Mouse (Mus musculus): ENCODE data around the gene Ubqln5. TPM values are rescaled to one million over a fixed set of nuclear protein-coding genes. Genes with fewer than 3 reads are reported as not detected.

Gene Ubqln5
- polyA plus RNA-seq (2012; rRNA removed): 0.14 and 0.34 TPM in 2 replicates

DNA sequence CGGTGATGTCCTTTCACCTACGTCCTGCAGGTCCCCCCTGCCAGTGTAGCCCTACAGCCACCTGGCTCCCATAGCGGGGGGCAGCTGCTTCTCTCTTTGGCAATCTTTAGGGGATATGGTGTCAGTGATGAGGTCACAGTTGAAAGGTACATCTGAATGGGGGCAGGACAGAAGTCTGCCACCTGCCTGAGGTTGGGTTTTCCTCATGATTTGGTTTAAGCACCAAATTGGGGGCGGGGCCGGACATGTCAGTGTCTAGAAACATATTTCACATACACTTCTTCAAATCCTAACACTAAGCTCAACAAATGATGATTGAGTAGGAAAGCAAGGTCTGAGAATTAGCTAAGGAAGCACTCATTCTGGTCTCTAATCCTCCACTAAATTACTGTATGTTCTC lies at the start of gene Ubqln5:
TSS of gene Ubqln5 (minus strand) at position 101 of the 400 bp plus-strand sequence.
- DNase-seq (ENCODE audit: low read depth): no peak

DNA sequence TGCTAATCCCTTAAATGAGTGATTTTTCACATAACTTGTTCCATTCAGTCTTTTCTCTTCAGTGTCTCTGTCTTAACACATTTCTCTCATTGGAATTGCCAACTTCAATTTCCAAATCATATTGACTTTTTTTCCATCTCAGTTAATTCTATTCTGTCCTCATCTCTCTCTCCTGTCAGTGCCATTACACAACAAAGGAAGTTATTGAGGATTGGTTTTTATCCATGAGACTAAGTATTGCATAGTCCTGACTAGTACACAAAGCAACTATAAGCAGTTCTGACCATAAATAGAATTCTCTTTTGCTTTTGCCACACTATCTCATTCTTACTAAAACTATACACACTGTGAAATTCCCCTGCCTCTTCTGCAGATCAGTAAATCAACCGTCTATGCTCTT lies 49.4 kb upstream of the Ubqln5 start:
- no peak for DNase-seq (ENCODE audit: low read depth)

DNA sequence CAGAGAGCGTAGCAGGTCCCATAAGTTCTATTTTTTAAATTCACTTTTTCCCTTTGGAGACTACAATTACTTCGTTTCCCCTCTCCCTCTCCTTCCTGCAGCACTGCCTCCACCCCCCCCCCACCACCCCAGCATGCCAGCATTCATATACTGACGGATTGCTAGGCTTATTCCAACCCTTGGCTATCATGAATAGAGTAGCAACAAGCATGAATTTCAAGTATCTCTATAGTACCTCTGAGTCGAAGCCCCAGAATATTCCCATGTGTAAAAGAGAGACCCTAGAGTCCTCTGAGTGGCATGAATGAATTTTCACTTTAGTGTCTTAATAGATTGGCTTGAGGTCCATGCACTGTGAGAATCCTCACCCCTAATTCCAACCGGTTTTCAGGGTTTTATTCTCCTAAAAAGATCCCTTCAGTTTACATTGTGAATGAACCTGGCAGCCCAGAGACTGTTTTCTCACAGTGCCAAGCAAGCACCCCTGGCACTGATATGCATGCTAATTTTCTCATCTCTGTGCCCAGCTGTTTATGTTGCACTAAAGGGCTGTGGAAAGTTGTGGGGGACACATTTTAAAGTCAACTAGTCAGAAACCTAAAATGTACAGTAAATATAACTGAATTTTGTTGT lies 48.9 kb upstream of the Ubqln5 start:
- DNase-seq (ENCODE audit: low read depth): no peak

DNA sequence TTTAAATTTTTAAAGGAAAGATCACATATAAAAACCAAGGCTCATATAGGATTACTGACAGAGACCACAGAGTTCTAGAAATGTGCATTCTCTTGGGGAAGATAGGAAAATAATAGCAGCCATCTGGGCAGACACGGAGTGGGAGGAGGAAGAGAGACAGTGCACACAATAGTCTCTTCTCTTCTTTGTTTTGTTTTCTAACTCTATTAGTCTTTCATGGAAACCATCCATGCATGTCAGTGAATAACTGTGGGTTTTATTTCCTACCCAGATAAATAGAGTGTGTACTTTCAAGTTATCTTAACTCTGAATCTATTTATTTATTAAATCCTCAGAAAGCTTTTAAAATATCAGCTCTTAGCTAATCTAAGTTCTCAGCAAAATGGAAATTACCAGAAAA lies 45.5 kb upstream of the Ubqln5 start:
- no peak for DNase-seq (ENCODE audit: low read depth)

DNA sequence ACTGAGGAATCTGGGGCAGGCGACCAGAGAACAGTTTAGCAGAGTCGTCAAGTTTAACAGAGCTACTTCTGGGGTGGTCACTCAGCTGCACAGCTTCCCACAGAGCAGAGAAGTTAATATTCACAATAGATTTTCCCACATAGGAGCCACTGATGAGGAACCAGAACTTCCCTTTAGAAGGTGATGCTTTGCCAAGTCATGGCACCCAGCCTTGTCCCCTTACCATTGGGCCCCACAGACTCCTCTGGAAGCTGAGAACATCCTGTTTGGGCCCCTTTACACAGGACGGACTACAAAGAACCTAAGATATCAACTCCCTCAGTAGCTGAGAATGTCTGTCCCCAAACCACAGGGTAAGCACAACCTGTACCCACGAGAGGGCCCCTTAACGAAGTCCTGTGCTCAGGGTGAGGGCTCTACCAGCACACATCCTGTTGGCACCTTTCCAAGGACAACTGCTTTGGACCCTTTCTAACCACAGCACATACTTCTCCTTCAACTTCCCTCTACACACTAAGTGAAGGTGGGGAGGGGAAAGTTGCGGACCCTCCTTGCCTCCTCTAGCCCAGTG lies 40.1 kb upstream of the Ubqln5 start:
- no peak for DNase-seq (ENCODE audit: low read depth)

DNA sequence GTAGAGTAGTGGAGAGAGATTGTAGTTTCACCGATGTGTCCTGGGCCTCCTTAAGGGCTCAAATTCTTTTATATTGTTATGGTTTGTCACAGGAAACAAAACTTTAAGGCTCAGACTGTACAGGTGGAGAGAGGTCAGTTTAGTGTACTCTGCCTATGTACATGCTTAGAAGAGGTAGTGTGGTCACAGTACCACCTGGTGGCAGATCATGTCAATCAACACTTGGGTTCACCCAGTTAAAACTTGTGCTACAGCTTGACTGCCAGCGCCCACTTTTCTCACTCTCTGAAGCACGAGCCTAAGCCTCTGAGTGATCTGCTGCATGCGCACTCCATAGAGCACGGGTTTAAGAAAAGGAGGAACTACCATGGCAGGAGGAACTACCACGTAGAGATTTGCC lies 37.5 kb upstream of the Ubqln5 start:
- DNase-seq (ENCODE audit: low read depth): no peak

DNA sequence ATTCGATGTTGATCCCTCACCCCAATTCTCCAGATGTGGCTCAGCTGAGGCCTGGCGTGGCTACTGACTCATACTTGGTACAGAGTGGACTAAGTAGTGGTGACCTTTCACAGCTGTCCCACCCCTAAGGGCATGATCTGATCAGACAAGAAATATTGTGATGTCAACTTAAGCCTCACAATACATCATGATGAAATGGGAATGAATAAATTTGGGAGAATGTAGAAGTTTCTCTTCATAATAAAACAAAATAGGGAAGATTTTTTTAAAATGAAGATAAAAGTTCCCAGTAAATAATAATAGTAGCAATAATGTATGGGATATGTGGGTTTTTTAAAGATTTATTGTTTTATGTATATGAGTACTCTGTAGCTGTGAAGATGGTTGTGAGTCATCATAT lies 20.8 kb upstream of the Ubqln5 start, which contains the start of gene Ubqlnl:
TSS of gene Ubqlnl (minus strand) at position 101 of the 400 bp plus-strand sequence.
- DNase-seq (ENCODE audit: low read depth): no peak

DNA sequence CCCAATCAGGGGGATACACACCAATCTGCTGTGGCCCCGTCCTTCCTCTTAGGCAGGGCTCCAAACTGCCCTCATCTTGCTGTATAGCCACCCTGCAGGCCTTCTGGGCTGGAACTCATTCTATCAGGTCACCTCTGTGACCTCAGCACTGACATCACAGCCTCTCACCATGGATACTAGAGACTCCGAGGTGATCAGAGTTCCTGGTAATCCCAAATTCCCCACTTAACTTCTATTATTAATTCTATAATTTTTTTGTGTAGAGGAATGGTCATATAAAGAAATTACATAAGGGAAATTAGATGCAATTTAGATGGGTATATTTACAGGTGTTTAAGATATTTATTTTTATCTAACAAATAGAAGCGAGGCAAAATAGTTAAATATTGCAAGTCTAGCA lies 13.6 kb upstream of the Ubqln5 start, which contains the start of gene Ubqln3:
TSS of gene Ubqln3 (minus strand) at position 101 of the 400 bp plus-strand sequence.
- DNase-seq (ENCODE audit: low read depth): no peak

DNA sequence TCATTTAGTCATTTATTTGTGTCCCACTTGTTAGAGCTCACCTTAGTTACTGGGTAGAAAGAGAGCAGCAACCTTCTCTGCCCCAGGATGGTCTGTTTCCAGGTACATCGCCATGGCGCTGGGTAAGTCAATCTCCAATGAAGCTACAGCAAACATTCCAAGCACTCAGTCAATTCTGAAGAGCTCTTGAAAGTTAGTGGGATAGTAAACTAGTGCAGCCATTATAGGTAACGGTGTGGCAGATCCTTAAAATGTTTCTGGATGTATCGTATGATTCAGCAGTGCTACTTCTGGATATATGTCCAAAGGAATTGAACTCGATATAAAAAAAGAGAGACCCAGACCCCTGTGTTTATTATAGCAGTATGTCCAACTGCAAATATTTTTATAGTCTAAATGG lies 7.7 kb upstream of the Ubqln5 start, which contains the start of gene Olfr643:
TSS of gene Olfr643 (minus strand) at position 101 of the 400 bp plus-strand sequence.
- no peak for DNase-seq (ENCODE audit: low read depth)

DNA sequence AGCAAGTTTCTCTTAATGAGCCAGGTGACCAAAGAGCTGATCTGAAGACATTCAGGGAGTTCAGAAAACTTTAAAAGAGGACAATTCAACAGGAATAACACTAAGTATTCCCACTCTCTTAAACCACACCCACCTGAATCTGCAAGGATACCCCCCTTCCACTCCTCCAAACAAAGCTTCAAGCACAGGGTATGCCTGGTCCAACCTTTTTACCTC lies 25.0 kb downstream of the Ubqln5 start, which contains the start of gene Olfr646:
TSS of gene Olfr646 (plus strand) at position 117 of the 216 bp plus-strand sequence.
- no peak for DNase-seq (ENCODE audit: low read depth)

DNA sequence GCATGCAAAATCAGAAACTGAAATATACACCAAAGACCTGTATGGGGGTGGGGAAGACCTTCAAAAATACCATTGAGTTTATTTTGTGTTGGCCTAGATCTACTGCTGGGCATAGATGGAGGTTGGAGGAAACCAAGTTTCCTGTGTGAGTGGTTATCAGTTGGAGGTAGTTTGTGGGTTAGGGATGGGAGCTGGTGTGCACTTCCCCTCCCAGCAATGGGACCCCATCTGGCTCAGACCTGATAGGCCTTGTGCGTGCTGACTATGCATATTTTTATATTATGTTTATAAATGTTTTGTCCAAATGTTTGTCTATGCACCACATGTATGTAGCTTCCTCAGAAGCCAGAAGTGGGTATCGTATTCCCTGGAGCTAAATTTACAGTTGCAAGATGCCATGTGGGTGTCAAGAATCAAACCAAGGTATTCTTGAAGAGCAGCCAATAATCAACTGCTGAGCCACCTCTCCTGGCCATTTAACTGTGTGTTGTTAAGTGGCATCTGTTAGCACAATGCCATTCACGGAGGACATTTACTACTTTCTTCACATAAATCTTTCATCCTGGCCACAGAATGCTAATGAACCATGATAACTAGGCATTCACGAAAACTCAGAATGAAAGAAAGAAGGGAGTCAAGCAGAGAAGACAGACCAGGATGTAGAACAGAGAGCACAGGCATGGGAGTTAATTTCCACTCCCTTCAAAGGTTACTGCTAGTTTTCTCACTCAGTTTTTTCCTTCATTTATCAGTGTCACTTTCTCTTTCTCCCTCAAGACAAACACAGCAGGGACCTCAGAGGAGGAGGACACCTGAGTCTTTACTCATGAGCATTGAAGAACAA lies 25.5 kb downstream of the Ubqln5 start:
- no peak for DNase-seq (ENCODE audit: low read depth)

DNA sequence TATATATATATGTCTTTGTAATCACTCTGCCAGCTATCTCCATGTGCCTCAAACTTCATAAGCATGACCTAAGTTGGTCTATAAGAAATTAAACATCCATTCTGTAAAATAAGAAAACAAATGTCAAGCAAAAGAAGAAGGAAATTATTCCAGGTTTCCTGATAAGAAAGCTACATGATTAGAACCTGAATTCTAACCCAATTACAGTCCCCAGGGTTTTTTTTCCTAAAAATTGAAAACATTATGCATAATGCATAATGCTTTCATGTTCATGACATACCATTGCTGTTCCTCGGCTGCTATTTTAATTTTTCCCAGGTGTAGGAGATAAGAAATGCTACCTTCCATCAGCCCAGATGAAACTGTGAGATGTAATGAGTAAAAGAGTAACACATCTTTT lies 44.3 kb downstream of the Ubqln5 start, which contains the start of gene Olfr645:
TSS of gene Olfr645 (minus strand) at position 101 of the 400 bp plus-strand sequence.
- DNase-seq (ENCODE audit: low read depth): no peak

Other genes with a start within 250 kb of the Ubqln5 start
- gene Olfr66, start 243.6 kb downstream of the Ubqln5 start, polyA plus RNA-seq (2012; rRNA removed): not detected in 2 replicates
- not detected in 2 replicates for gene Olfr64, start 235.3 kb downstream of the Ubqln5 start, polyA plus RNA-seq (2012; rRNA removed)
- not detected in 2 replicates for gene Olfr65, start 226.3 kb downstream of the Ubqln5 start, polyA plus RNA-seq (2012; rRNA removed)
- not detected in 2 replicates for gene Olfr631, start 201.0 kb downstream of the Ubqln5 start, polyA plus RNA-seq (2012; rRNA removed)
- not detected in 2 replicates for gene Olfr632, start 195.5 kb downstream of the Ubqln5 start, polyA plus RNA-seq (2012; rRNA removed)
- gene Olfr633, start 185.4 kb downstream of the Ubqln5 start, polyA plus RNA-seq (2012; rRNA removed): not detected in 2 replicates
- gene Olfr635, start 158.7 kb downstream of the Ubqln5 start, polyA plus RNA-seq (2012; rRNA removed): not detected in 2 replicates
- gene Olfr638, start 131.1 kb downstream of the Ubqln5 start, polyA plus RNA-seq (2012; rRNA removed): not detected in 2 replicates
- not detected in 2 replicates for gene Olfr639, start 112.5 kb downstream of the Ubqln5 start, polyA plus RNA-seq (2012; rRNA removed)
- gene Olfr640, start 104.3 kb downstream of the Ubqln5 start, polyA plus RNA-seq (2012; rRNA removed): not detected in 2 replicates
- gene Olfr641, start 94.4 kb downstream of the Ubqln5 start, polyA plus RNA-seq (2012; rRNA removed): not detected in 2 replicates
- not detected in 2 replicates for gene Olfr642, start 77.2 kb downstream of the Ubqln5 start, polyA plus RNA-seq (2012; rRNA removed)
- not detected in 2 replicates for gene 4930516K23Rik, start 68.4 kb downstream of the Ubqln5 start, polyA plus RNA-seq (2012; rRNA removed)
- not detected in 2 replicates for gene Olfr644, start 58.0 kb downstream of the Ubqln5 start, polyA plus RNA-seq (2012; rRNA removed)
- gene Olfr645, start 44.4 kb downstream of the Ubqln5 start, polyA plus RNA-seq (2012; rRNA removed): not detected in 2 replicates
- gene Olfr646, start 25.0 kb downstream of the Ubqln5 start, polyA plus RNA-seq (2012; rRNA removed): not detected in 2 replicates
- gene Olfr643, start 7.6 kb upstream of the Ubqln5 start, polyA plus RNA-seq (2012; rRNA removed): not detected in 2 replicates
- gene Ubqln3, start 13.5 kb upstream of the Ubqln5 start, polyA plus RNA-seq (2012; rRNA removed): 1.6 and 2.4 TPM in 2 replicates
- 2.4 TPM in 2 replicates for gene Ubqlnl, start 20.7 kb upstream of the Ubqln5 start, polyA plus RNA-seq (2012; rRNA removed)
- gene Olfm5, start 35.0 kb upstream of the Ubqln5 start, polyA plus RNA-seq (2012; rRNA removed): 0.05 TPM in 1 of 2 replicates, not detected in the other
- 0.05 TPM in 1 of 2 replicates, not detected in the other for gene Olfr648, start 53.6 kb upstream of the Ubqln5 start, polyA plus RNA-seq (2012; rRNA removed)
- not detected in 2 replicates for gene Olfr649, start 66.2 kb upstream of the Ubqln5 start, polyA plus RNA-seq (2012; rRNA removed)
- 1.3 TPM in 2 replicates for gene Trim6, start 89.0 kb upstream of the Ubqln5 start, polyA plus RNA-seq (2012; rRNA removed)
- gene Trim34a, start 114.6 kb upstream of the Ubqln5 start, polyA plus RNA-seq (2012; rRNA removed): 4.7 and 5.2 TPM in 2 replicates
- gene Trim5, start 158.3 kb upstream of the Ubqln5 start, polyA plus RNA-seq (2012; rRNA removed): 0.42 TPM in 2 replicates
- 3.6 and 3.8 TPM in 2 replicates for gene Trim12a, start 185.6 kb upstream of the Ubqln5 start, polyA plus RNA-seq (2012; rRNA removed)
- 3.6 and 4.3 TPM in 2 replicates for gene Trim34b, start 199.6 kb upstream of the Ubqln5 start, polyA plus RNA-seq (2012; rRNA removed)
- gene Trim12c, start 223.5 kb upstream of the Ubqln5 start, polyA plus RNA-seq (2012; rRNA removed): 5.0 and 5.3 TPM in 2 replicates
- 0.11 and 0.12 TPM in 2 replicates for gene Trim30b, start 240.1 kb upstream of the Ubqln5 start, polyA plus RNA-seq (2012; rRNA removed)